Mouse (Mus musculus) liver, embryonic 13.5 days (tissue): ENCODE data around the gene Gm9803. TPM values are rescaled to one million over a fixed set of nuclear protein-coding genes. Genes with fewer than 3 reads are reported as not detected.
A peak's percentile ranks its signal among the peaks of the same experiment; 100 is the strongest.

Experiments
- ATAC-seq: fragments of 200-750 bp; cut with Nextera tagmentation; 2 replicates; pipeline ENCODE4 v1.8.0; 2017; ENCODE audit warnings: low read depth, mild to moderate bottlenecking, moderate number of reproducible peaks, moderate library complexity
- DNase-seq: peaks from one replicate; pipeline ENCODE4 v3.0.0; 2022
- H3K27ac ChIP-seq: fragments of 300-500 bp; sonication (generic); 2 replicates; pipeline ENCODE4 v1.5.1; 2015; ENCODE audit warnings: moderate library complexity, mild to moderate bottlenecking, inconsistent platforms
- H3K27me3 ChIP-seq: fragments of 300-500 bp; sonication (generic); 2 replicates; pipeline ENCODE4 v1.6.1; 2015; ENCODE audit warnings: mild to moderate bottlenecking, inconsistent platforms
- H3K36me3 ChIP-seq: fragments of 300-500 bp; sonication (generic); 2 replicates; pipeline ENCODE4 v1.6.1; 2015; ENCODE audit warnings: mild to moderate bottlenecking, inconsistent platforms
- H3K4me1 ChIP-seq: fragments of 300-500 bp; sonication (generic); replicated peaks from 2 replicates; pipeline ENCODE4 v1.6.1; 2015; ENCODE audit warnings: inconsistent platforms
- H3K4me2 ChIP-seq: fragments of 300-500 bp; sonication (generic); 2 replicates; pipeline ENCODE4 v1.6.1; 2015; ENCODE audit warnings: inconsistent platforms, mild to moderate bottlenecking, moderate library complexity
- H3K4me3 ChIP-seq: fragments of 300-500 bp; sonication (generic); replicated peaks from 2 replicates; pipeline ENCODE4 v1.5.1; 2015; ENCODE audit warnings: mild to moderate bottlenecking, inconsistent platforms
- H3K9ac ChIP-seq: fragments of 300-500 bp; sonication (generic); 2 replicates; pipeline ENCODE4 v1.6.1; 2015; ENCODE audit warnings: mild to moderate bottlenecking, inconsistent platforms
- H3K9me3 ChIP-seq: fragments of 300-500 bp; sonication (generic); replicated peaks from 2 replicates; pipeline ENCODE4 v1.6.1; 2016; ENCODE audit warnings: inconsistent platforms
- WGBS: fragments of 180-500 bp; shearing (Covaris S2); methylation state at CpG from one replicate; pipeline ENCODE4 v1.1.7; 2015; ENCODE audit not compliant: insufficient replicate concordance; 5-methylcytosine and 5-hydroxymethylcytosine counted together
- polyA plus RNA-seq: library from polyadenylated mRNA; unstranded; fragments of >200 nt; fragmentation: Nextera tagmentation; extraction: Ambion mirVana; gene quantifications from 2 replicates; pipeline ENCODE4 v1.2.1, GENCODE M21; 2015

The Gm9803 gene
- polyA plus RNA-seq, 1 experiment from 2014 or later: 8.8 TPM

GRCm38 (mm10) chr10:43541153-43541544 is 17.3 kb downstream of the Gm9803 start:
- WGBS: 32% methylated on average over 8 of the region's 8 CpGs
- Histone ChIP-seq H3K36me3 (no peaks in the 10 kb centered on the region), H3K4me3 (peak overlapping the region; percentile 91), H3K27me3 (no peaks in the 10 kb centered on the region), H3K4me2 (peak overlapping the region; percentile 79), H3K27ac (peak overlapping the region; percentile 7; the same call in 1 of the 2 replicates), H3K9ac (peak overlapping the region; percentile 44; the same call in 1 of the 2 replicates), H3K4me1 (peaks cover 24% of the 10 kb centered on the region), H3K9me3 (no peaks in the 10 kb centered on the region)
- DNase-seq: no peak
- no peak for ATAC-seq

- no peak overlapping the region for H3K27ac ChIP-seq
- no peak overlapping the region for H3K4me2 ChIP-seq
- no peaks in the 10 kb centered on the region for H3K36me3 ChIP-seq
- no peaks in the 10 kb centered on the region for H3K9me3 ChIP-seq
- ATAC-seq (no peak), DNase-seq (no peak)
- no peaks in the 10 kb centered on the region for H3K27me3 ChIP-seq
- H3K4me3 ChIP-seq: no peak overlapping the region
- no peak overlapping the region for H3K9ac ChIP-seq
- WGBS: 42% methylated on average over 5 of the region's 5 CpGs
- H3K4me1 ChIP-seq: no peaks in the 10 kb centered on the region
Measured at GRCm38 (mm10) chr10:43549411-43549810, 25.5 kb downstream of the Gm9803 start.

GRCm38 (mm10) chr10:43550923-43551322 is 27.0 kb downstream of the Gm9803 start:
- H3K4me3 ChIP-seq: no peak overlapping the region
- ATAC-seq: no peak
- H3K27me3 ChIP-seq: no peaks in the 10 kb centered on the region
- 27% methylated on average over 3 of the region's 3 CpGs for WGBS
- no peak overlapping the region for H3K9ac ChIP-seq
- H3K36me3 ChIP-seq: no peaks in the 10 kb centered on the region
- no peaks in the 10 kb centered on the region for H3K9me3 ChIP-seq
- no peak overlapping the region for H3K27ac ChIP-seq
- H3K4me2 ChIP-seq: no peak overlapping the region
- DNase-seq: no peak
- no peaks in the 10 kb centered on the region for H3K4me1 ChIP-seq

GRCm38 (mm10) chr10:43551388-43551787 is 27.5 kb downstream of the Gm9803 start:
- ATAC-seq (no peak), DNase-seq (no peak)
- no peak overlapping the region for H3K27ac ChIP-seq
- no peaks in the 10 kb centered on the region for H3K27me3 ChIP-seq
- H3K4me1 ChIP-seq: no peaks in the 10 kb centered on the region
- H3K4me2 ChIP-seq: no peak overlapping the region
- 40% methylated on average over 3 of the region's 3 CpGs for WGBS
- H3K36me3 ChIP-seq: no peaks in the 10 kb centered on the region
- H3K9me3 ChIP-seq: no peaks in the 10 kb centered on the region
- H3K4me3 ChIP-seq: no peak overlapping the region
- no peak overlapping the region for H3K9ac ChIP-seq

- no peak overlapping the region for H3K27ac ChIP-seq
- H3K4me3 ChIP-seq: no peak overlapping the region
- H3K9ac ChIP-seq: no peak overlapping the region
- H3K9me3 ChIP-seq: no peaks in the 10 kb centered on the region
- H3K27me3 ChIP-seq: 0 out of 2 replicates have a peak, but pooled peaks cover 5% of the 10 kb centered on the region
- no peak overlapping the region for H3K4me2 ChIP-seq
- no peaks in the 10 kb centered on the region for H3K36me3 ChIP-seq
- peaks cover 9% of the 10 kb centered on the region for H3K4me1 ChIP-seq
- ATAC-seq (peak; percentile 34; the same call in 1 of the 2 replicates), DNase-seq (no peak)
- 62% methylated on average over 5 of the region's 5 CpGs for WGBS
Measured at GRCm38 (mm10) chr10:43557630-43558165, 33.8 kb downstream of the Gm9803 start.

DNA sequence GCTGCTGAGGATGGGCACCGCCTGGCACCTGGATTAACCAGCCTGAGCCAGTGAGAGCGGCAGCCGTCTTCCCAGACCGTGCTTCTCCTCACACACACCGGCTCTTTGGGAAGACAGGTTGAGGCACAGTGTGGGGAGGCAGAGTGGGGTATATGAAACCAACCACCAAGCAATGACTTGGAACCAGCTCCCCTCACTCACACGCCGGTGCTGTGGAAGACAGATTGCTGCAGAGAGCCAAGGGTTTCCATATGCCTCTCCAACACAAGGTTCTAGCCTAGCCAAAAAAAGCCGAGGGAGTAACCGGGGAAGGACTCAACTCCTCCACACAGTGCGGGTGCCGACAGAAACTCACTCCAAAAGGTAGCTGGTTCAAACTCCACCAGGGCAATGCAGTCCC is 35.4 kb downstream of the Gm9803 start:
- Histone ChIP-seq H3K9ac (no peak overlapping the region), H3K4me1 (peaks cover 9% of the 10 kb centered on the region), H3K9me3 (no peaks in the 10 kb centered on the region), H3K4me3 (no peak overlapping the region), H3K27ac (no peak overlapping the region), H3K27me3 (0 out of 2 replicates have a peak, but pooled peaks cover 5% of the 10 kb centered on the region), H3K36me3 (no peaks in the 10 kb centered on the region), H3K4me2 (no peak overlapping the region)
- WGBS: 71% methylated on average over 11 of the region's 11 CpGs
- ATAC-seq (no peak), DNase-seq (no peak)

DNA sequence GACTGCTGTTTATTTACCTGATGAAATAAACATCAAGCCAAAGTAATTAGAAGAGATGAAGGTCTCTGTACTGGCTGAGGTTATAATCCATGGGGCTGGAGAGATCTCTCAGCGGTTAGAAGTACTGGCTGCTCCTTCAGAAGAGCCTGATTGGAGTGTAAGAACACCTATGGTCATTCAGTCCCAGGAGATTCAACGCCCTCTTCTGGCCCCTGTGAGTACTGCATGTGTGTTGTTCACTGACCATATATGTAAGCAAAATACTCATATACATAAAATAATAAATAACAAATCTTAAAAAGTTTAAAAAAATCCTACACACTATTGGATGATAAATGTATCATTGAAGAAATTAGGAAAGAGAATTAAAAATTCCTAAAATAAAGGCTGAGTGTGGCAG is 36.9 kb downstream of the Gm9803 start:
- H3K9ac ChIP-seq: no peak overlapping the region
- H3K9me3 ChIP-seq: no peaks in the 10 kb centered on the region
- peaks cover 9% of the 10 kb centered on the region for H3K4me1 ChIP-seq
- H3K27ac ChIP-seq: no peak overlapping the region
- no peak overlapping the region for H3K4me2 ChIP-seq
- no peaks in the 10 kb centered on the region for H3K36me3 ChIP-seq
- H3K27me3 ChIP-seq: 0 out of 2 replicates have a peak, but pooled peaks cover 5% of the 10 kb centered on the region
- DNase-seq (no peak), ATAC-seq (no peak)
- no peak overlapping the region for H3K4me3 ChIP-seq
- WGBS: 28% methylated on average over 2 of the region's 2 CpGs

- 74% methylated on average over 2 of the region's 2 CpGs for WGBS
- no peak overlapping the region for H3K9ac ChIP-seq
- H3K4me1 ChIP-seq: peaks cover 9% of the 10 kb centered on the region
- H3K9me3 ChIP-seq: no peaks in the 10 kb centered on the region
- no peak for DNase-seq
- H3K4me2 ChIP-seq: no peak overlapping the region
- no peak overlapping the region for H3K27ac ChIP-seq
- no peak for ATAC-seq
- H3K36me3 ChIP-seq: no peaks in the 10 kb centered on the region
- 0 out of 2 replicates have a peak, but pooled peaks cover 5% of the 10 kb centered on the region for H3K27me3 ChIP-seq
- no peak overlapping the region for H3K4me3 ChIP-seq
Measured at GRCm38 (mm10) chr10:43561311-43561710, 37.4 kb downstream of the Gm9803 start.

Other genes with a start within 250 kb of the Gm9803 start
- 1.2 and 1.4 TPM in 2 replicates for gene Bend3, start 45.3 kb upstream of the Gm9803 start, polyA plus RNA-seq
- gene 1700021F05Rik, start 16.9 kb downstream of the Gm9803 start, polyA plus RNA-seq: 40.1 and 51.7 TPM in 2 replicates
- gene Cd24a, start 54.2 kb downstream of the Gm9803 start, polyA plus RNA-seq: 899 and 1,125 TPM in 2 replicates